Mouse (Mus musculus) forebrain, postnatal 0 days (tissue): ENCODE measurements around the gene Pcsk4. TPM values are rescaled to one million over a fixed set of nuclear protein-coding genes. Genes with fewer than 3 reads are reported as not detected.

Experiments used
- ATAC-seq: fragments of 200-750 bp; cut with Nextera tagmentation; 2 replicates; pipeline ENCODE4 v1.8.0; 2017; ENCODE audit warnings: mild to moderate bottlenecking, moderate library complexity
- DNase-seq: peaks from one replicate; pipeline ENCODE4 v3.0.0-alpha.2; 2015
- H3K27ac ChIP-seq: fragments of 300-500 bp; sonication (generic); 2 replicates; pipeline ENCODE4 v1.5.1; 2014; ENCODE audit warnings: low read depth, mild to moderate bottlenecking, antibody characterized with exemption, low read length, moderate library complexity, mixed read lengths
- H3K27me3 ChIP-seq: fragments of 300-500 bp; sonication (generic); 2 replicates; pipeline ENCODE4 v1.6.1; 2014; ENCODE audit warnings: mild to moderate bottlenecking, low read length, mixed read lengths; ENCODE audit not compliant: insufficient read depth
- H3K36me3 ChIP-seq: fragments of 300-500 bp; sonication (generic); 2 replicates; pipeline ENCODE4 v1.6.1; 2014; ENCODE audit warnings: mild to moderate bottlenecking, moderate library complexity; ENCODE audit not compliant: insufficient read depth
- H3K4me1 ChIP-seq: fragments of 300-500 bp; sonication (generic); 2 replicates; pipeline ENCODE4 v1.6.1; 2014; ENCODE audit warnings: antibody characterized with exemption; ENCODE audit not compliant: insufficient read depth
- H3K4me2 ChIP-seq: fragments of 300-500 bp; sonication (generic); 2 replicates; pipeline ENCODE4 v1.6.1; 2014; ENCODE audit warnings: low read depth, mild to moderate bottlenecking, moderate library complexity
- H3K4me3 ChIP-seq: fragments of 300-500 bp; sonication (generic); 2 replicates; pipeline ENCODE4 v1.5.1; 2014; ENCODE audit warnings: low read depth, low read length, mixed read lengths
- H3K9ac ChIP-seq: fragments of 300-500 bp; sonication (generic); 2 replicates; pipeline ENCODE4 v1.6.1; 2014; ENCODE audit warnings: mild to moderate bottlenecking
- H3K9me3 ChIP-seq: fragments of 300-500 bp; sonication (generic); 2 replicates; pipeline ENCODE4 v1.6.1; 2016; ENCODE audit warnings: low read length
- CTCF ChIP-seq: sonication (generic); IDR thresholded peaks from 2 replicates; pipeline ENCODE4 v1.5.1; 2016; ENCODE audit warnings: antibody characterized with exemption, control low read depth, low read depth
- WGBS: fragments of 180-500 bp; shearing (Covaris S2); extraction: QIAGEN DNeasy Blood & Tissue Kit; methylation state at CpG from one replicate; pipeline ENCODE4 v1.1.7; 2014; 5-methylcytosine and 5-hydroxymethylcytosine counted together
- polyA plus RNA-seq: library from polyadenylated mRNA; unstranded; fragments of >200 nt; fragmentation: Nextera tagmentation; extraction: Ambion mirVana; gene quantifications from 2 replicates; pipeline ENCODE4 v1.2.1, GENCODE M21; 2015
- total RNA-seq: library from RNA; depleted of rRNA; stranded (reverse); fragments of >200 nt; gene quantifications from 2 replicates; pipeline ENCODE4 v1.2.3, GENCODE M21; 2014

The Pcsk4 gene
- total and polyA plus RNA-seq, 2 experiments from 2014 or later, result 3.8 to 7.4 TPM

DNA sequence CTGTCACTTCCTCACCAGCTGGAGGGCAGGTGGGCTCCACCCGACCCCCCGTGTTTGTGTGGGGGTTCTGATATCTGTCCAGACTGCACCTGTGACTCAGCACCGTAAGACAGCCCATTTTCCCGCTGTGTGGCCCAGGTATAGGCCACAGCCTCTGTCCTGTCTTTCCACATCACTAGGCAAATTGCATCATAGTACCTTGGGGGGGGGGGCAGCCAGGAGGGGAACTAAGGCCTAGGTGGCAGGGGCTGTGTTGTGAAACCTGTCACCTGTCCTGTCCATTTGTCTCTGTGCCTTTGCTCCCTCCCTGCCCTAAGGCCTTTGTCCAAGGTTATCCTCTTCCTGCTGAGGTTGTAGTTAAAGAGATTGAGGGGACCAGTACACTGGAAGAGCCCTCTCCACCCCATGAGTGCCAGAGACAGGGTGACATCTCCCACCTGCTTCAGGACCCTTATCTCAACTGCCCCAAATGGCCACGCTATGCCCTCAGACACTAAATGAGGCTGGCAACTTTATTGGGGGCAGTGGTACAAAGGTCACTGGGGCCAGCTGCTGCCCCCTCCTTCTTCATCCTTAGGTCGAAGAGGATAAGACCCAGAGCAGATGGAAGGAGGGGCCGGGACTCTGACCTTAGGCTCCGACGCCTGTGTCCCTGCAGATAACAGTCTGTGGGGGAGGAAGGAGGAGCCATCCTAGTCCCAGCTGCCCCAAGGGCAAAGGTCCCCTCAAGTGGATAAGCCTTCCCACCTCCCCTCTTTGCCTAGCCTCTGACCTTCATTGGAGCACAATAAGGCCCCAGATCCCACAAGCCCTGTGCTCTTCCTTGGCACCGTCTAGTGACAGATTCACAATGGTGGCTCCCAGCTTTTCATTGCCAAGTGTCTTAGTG, 2.6 kb upstream of the Pcsk4 start:
- no peak for TF ChIP-seq CTCF
- DNase-seq (no peak), ATAC-seq (no peak)
- 84% methylated on average over 10 of the region's 10 CpGs for WGBS
- 0 out of 2 replicates have a peak, but pooled peaks cover 5% of the 10 kb centered on the region for H3K27me3 ChIP-seq
- peaks cover 11% of the 10 kb centered on the region for H3K4me1 ChIP-seq
- no peaks in the 10 kb centered on the region for H3K9me3 ChIP-seq
- H3K4me2 ChIP-seq, result no peak overlapping the region
- no peak overlapping the region for H3K4me3 ChIP-seq
- no peaks in the 10 kb centered on the region for H3K36me3 ChIP-seq
- H3K9ac ChIP-seq, result no peak overlapping the region
- H3K27ac ChIP-seq, result no peak overlapping the region

DNA sequence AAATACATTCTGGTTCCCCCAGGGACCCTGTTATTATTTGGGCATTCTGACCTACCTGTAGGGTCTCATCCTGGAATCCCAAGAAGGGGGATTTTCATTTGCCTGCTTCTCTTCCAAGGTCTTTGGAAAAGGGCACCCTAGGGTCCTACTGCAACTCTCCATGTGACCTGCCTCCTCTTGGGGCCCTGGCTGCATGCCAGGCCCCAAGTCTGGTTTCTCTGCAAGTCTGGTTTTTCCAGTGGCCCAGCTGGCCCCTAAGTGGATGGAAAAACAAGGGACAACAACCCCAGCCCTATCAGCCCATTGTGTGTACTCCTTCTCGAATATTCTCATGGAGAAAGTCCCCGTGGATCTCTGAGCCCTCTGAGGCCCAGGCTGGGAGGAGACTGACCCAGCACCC, 1.6 kb upstream of the Pcsk4 start:
- ATAC-seq (no peak), DNase-seq (no peak)
- WGBS, result 80% methylated on average over 2 of the region's 2 CpGs

DNA sequence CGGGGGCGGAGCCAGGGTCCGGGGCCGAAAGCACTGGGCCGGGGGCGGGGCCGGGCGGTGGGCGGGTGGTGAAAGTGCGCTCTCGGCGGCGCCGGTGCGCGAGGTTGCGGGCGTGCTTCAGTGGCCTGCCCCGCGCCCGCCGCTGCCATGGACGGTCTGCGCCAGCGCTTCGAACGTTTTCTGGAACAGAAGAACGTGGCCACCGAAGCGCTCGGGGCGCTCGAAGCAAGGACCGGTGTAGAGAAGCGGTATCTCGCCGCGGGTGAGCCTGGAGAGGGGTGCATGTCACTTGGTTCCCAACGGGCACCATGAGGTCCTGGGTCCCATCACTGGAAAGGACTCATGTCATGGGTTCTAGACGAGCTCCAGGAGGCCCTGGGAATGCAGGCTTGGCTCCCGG, 786 bp upstream of the Pcsk4 start:
- DNase-seq (no peak), ATAC-seq (no peak)
- Histone ChIP-seq H3K4me2 (peak overlapping the region; percentile 90), H3K4me1 (peaks cover 11% of the 10 kb centered on the region), H3K27me3 (0 out of 2 replicates have a peak, but pooled peaks cover 5% of the 10 kb centered on the region), H3K36me3 (no peaks in the 10 kb centered on the region), H3K4me3 (peak overlapping the region; percentile 54), H3K9ac (peak overlapping the region; percentile 47), H3K9me3 (no peaks in the 10 kb centered on the region), H3K27ac (no peak overlapping the region)
- WGBS, result under 1% methylated on average over 37 of the region's 41 CpGs
- TF ChIP-seq CTCF, result no peak

More for the DNA sequence above, 1.6 kb upstream of the Pcsk4 start:
- H3K36me3 ChIP-seq, result no peaks in the 10 kb centered on the region
- TF ChIP-seq CTCF, result no peak
- H3K4me2 ChIP-seq, result peak overlapping the region; percentile 90
- no peaks in the 10 kb centered on the region for H3K9me3 ChIP-seq
- H3K4me1 ChIP-seq, result peaks cover 11% of the 10 kb centered on the region
- no peak overlapping the region for H3K27ac ChIP-seq
- H3K4me3 ChIP-seq, result no peak overlapping the region; the same call in 1 of the 2 replicates
- 0 out of 2 replicates have a peak, but pooled peaks cover 5% of the 10 kb centered on the region for H3K27me3 ChIP-seq
- H3K9ac ChIP-seq, result peak overlapping the region; percentile 47; the same call in 1 of the 2 replicates

DNA sequence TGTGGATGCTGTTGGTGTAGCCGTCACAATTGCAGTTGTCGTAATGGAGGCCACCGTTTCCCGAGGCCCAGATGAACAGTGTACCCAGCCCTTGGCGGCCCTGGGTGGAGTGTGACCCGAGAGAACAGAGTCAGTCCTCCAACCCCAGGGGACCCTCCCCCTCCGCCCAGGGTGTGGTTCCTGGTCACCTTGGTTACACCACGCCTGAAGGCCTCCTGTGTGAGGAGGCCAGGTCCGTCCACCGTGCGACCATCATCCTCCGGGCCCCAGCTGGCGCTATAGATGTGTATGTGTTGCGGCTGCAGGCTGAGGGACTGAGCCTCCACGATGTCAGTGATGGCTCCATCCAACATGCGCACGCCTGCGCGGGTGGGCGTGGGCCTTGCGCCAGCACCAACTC, 4.3 kb downstream of the Pcsk4 start:
- no peak for DNase-seq
- no peak for TF ChIP-seq CTCF
- H3K4me3 ChIP-seq, result no peak overlapping the region
- H3K36me3 ChIP-seq, result no peaks in the 10 kb centered on the region
- H3K27me3 ChIP-seq, result no peaks in the 10 kb centered on the region
- H3K4me2 ChIP-seq, result no peak overlapping the region
- H3K9ac ChIP-seq, result no peak overlapping the region
- no peaks in the 10 kb centered on the region for H3K9me3 ChIP-seq
- no peak for ATAC-seq
- WGBS, result 84% methylated on average over 21 of the region's 21 CpGs
- H3K27ac ChIP-seq, result no peak overlapping the region
- peaks cover 5% of the 10 kb centered on the region for H3K4me1 ChIP-seq

DNA sequence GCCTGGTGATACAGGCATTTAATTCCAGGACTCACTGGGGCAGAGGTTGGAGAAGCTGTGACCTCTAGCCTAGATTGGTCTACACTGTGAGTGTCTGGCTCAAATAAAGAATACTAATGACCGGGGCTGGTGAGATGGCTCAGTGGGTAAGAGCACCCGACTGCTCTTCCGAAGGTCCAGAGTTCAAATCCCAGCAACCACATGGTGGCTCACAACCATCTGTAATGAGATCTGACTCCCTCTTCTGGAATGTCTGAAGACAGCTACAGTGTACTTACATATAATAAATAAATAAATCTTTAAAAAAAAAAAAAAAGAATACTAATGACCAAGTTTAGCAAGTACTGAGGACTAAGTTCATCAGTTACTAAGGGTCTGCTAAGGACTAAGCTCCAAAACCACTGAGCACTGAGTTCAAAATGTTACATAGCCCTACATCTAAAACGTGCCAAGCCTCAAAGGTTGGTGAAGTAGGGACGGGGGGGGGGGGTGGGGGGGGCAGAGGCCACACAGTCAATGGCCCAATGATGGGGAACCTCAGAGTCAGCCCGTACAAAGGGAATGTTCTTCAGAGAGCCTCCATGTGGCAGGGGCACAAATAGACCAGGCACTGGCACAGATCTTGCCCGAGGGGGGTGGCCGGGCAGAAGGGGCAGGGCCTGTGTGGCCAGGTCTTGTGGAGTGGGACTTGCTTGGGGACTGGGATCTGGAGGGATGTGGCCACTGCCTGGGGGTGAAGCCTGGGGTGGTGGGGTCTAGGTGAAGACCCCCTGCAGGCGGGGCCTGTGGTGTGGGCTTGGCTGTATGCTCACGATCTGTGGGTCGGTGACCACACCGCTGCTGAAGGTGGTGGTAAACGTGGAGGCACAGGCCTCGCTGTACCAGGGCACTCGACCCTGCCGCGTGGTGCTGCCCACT, 4.9 kb downstream of the Pcsk4 start:
- H3K27me3 ChIP-seq, result no peaks in the 10 kb centered on the region
- ATAC-seq, result no peak
- TF ChIP-seq CTCF, result no peak
- no peak overlapping the region for H3K9ac ChIP-seq
- no peaks in the 10 kb centered on the region for H3K36me3 ChIP-seq
- H3K27ac ChIP-seq, result no peak overlapping the region
- H3K4me3 ChIP-seq, result peak overlapping the region; percentile 45; the same call in 1 of the 2 replicates
- H3K9me3 ChIP-seq, result no peaks in the 10 kb centered on the region
- no peak for DNase-seq
- WGBS, result 77% methylated on average over 17 of the region's 17 CpGs
- H3K4me1 ChIP-seq, result peaks cover 7% of the 10 kb centered on the region
- peak overlapping the region; percentile 96 for H3K4me2 ChIP-seq

DNA sequence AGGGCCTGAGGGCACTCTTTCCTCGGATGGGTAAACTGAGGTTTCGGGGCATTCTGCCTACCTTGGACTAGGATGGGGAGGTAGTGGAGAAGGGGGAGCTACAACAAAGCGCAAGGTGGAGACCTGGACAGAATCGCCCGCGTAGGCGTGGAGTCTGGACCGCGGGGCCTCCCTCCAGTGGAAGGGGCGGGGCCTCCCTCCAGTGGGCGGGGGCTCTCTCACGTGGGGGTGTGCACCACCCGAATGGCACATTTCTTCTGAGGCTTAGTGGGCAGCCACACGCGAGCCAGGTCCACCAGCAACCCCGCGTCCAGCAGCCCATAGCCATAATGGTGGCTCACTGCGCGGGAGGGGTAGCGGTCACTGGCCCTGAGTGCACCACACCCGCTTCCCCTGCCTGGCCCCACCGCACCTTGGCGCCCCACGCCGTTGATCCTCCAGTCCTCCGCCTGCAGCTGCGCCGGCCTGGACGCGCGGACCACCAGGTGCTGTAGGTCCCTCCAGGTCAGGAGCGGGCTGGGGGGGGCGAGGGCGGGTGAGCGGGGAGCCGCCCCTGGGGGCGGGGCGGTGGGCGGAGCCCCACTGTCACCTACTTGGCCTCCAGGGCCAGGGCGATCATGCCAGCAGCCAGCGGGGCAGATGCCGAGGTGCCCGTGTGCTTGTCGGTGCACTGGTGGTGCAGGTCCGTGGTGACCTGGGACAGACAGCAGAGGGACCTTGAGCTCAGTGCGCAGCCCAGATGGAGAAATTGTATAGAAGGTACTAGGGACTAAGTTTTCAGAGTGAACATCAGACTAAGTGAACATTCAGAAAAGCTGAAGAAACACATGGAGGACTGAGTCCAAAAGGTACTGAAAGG, 5.8 kb downstream of the Pcsk4 start:
- WGBS, result 2% methylated on average over 34 of the region's 46 CpGs
- Histone ChIP-seq H3K27ac (no peak overlapping the region; the same call in 1 of the 2 replicates), H3K4me1 (peaks cover 3% of the 10 kb centered on the region; the same call in 1 of the 2 replicates), H3K9me3 (no peaks in the 10 kb centered on the region), H3K4me3 (peak overlapping the region; percentile 45), H3K27me3 (no peaks in the 10 kb centered on the region), H3K4me2 (peak overlapping the region; percentile 96), H3K9ac (peak overlapping the region; percentile 57), H3K36me3 (peaks cover under 1% of the 10 kb centered on the region; the same call in 1 of the 2 replicates)
- no peak for DNase-seq
- peak; percentile 1; the same call in 1 of the 2 replicates for ATAC-seq
- TF ChIP-seq CTCF, result no peak
